Mouse (Mus musculus) heart, adult 2 months (tissue): ENCODE results near the gene Pappa.

Experiments
- CTCF ChIP-seq: fragments of 200-600 bp; IDR thresholded peaks from 2 replicates; pipeline ENCODE4 v1.8.1; 2022; ENCODE audit warnings: antibody characterized with exemption, mild to moderate bottlenecking, moderate library complexity
- EP300 ChIP-seq: fragments of 200-500 bp; IDR thresholded peaks from 2 replicates; pipeline ENCODE4 v1.6.1; 2011; ENCODE audit warnings: low read depth, low read length, control low read depth; ENCODE audit not compliant: insufficient read depth
- POLR2A ChIP-seq: fragments of 200-500 bp; IDR thresholded peaks from 2 replicates; pipeline ENCODE4 v1.6.1; 2011; ENCODE audit warnings: mild to moderate bottlenecking, low read depth, low read length, control low read depth; ENCODE audit not compliant: insufficient read depth

DNA sequence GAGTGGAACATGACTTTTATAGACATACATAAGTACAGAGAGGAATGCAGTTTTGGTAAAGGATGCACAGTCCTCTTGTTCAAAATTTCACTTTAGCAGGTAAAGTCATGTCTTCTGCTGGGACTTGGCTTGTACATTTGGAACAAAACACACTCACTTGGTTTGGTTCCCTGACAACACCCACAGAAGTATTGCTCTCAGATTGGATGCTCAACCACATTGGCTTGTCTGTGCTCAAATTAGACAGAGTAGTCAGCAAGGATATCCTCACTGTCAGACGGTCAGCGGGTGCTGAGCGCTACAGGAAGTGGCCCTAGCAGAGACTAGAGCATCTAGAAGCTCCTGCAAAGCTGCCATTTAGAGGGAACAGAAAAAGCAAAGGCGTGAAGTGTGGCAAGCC is 197.4 kb downstream of the Pappa start:
- TF ChIP-seq CTCF: no peak
- TF ChIP-seq EP300: no peak
- TF ChIP-seq POLR2A: no peak
